Mouse (Mus musculus) spleen, adult 2 months (tissue): ENCODE measurements around the gene Alg9.

ENCODE experiments used
- CTCF ChIP-seq: fragments of 200-500 bp; IDR thresholded peaks from 2 replicates; pipeline ENCODE4 v1.5.1; 2011; ENCODE audit warnings: mild to moderate bottlenecking, inconsistent platforms; ENCODE audit not compliant: insufficient read depth, insufficient read length, insufficient replicate concordance; ENCODE audit errors: extremely low read depth
- POLR2A ChIP-seq: fragments of 200-500 bp; IDR thresholded peaks from 2 replicates; pipeline ENCODE4 v1.6.1; 2011; ENCODE audit warnings: low read depth, low read length, inconsistent platforms

DNA sequence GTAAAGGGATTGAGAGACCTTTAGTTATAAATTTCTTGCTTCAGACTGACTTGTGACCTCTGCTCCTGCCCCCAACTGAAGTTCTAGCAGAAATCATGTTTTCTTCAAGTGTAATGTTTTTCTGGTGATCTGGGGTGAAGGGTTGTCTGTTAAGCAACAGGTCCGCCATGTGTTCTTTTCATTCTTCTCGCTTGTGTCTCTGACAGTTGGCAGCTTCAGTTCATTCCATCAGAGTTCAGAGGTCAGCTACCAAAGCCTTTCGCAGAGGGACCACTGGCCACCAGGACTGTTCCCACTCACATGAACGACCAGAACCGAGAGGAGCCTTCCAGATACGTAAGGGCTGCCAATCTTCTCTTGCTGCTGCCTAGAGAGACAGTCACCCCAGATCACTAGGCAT is 33.7 kb downstream of the Alg9 start:
- TF ChIP-seq CTCF (no peak), POLR2A (no peak)
